Mouse (Mus musculus) small intestine, adult 2 months (tissue): ENCODE measurements around the gene Nfia. TPM values are rescaled to one million over a fixed set of nuclear protein-coding genes. Genes with fewer than 3 reads are reported as not detected.

Source experiments
- H3K27ac ChIP-seq: fragments of 200-500 bp; 2 replicates; pipeline ENCODE4 v1.5.1; 2012; ENCODE audit warnings: low read depth, low read length, control low read depth, inconsistent platforms; ENCODE audit not compliant: insufficient read depth
- H3K27me3 ChIP-seq: fragments of 200-500 bp; 2 replicates; pipeline ENCODE4 v1.6.1; 2012; ENCODE audit warnings: mild to moderate bottlenecking, moderate library complexity, low read length, inconsistent platforms; ENCODE audit not compliant: control insufficient read depth, insufficient read depth
- H3K36me3 ChIP-seq: fragments of 200-500 bp; 2 replicates; pipeline ENCODE4 v1.6.1; 2012; ENCODE audit warnings: mild to moderate bottlenecking, low read length, control low read depth, inconsistent platforms; ENCODE audit not compliant: control insufficient read depth, insufficient read depth
- H3K4me1 ChIP-seq: fragments of 200-500 bp; 2 replicates; pipeline ENCODE4 v1.6.1; 2012; ENCODE audit warnings: low read length, inconsistent platforms, mixed read lengths; ENCODE audit not compliant: control insufficient read depth, insufficient read depth, insufficient read length
- H3K4me3 ChIP-seq: fragments of 200-500 bp; 2 replicates; pipeline ENCODE4 v1.5.1; 2012; ENCODE audit warnings: low read depth, mild to moderate bottlenecking, control low read depth, inconsistent platforms, low read length, moderate library complexity
- CTCF ChIP-seq: fragments of 200-500 bp; IDR thresholded peaks from 2 replicates; pipeline ENCODE4 v1.5.1; 2012; ENCODE audit warnings: low read depth, mild to moderate bottlenecking, control low read depth, inconsistent platforms, low read length, moderate library complexity, mixed read lengths; ENCODE audit not compliant: insufficient replicate concordance, insufficient read length; ENCODE audit errors: extremely low read depth
- POLR2A ChIP-seq: fragments of 200-500 bp; IDR thresholded peaks from 2 replicates; pipeline ENCODE4 v1.6.1; 2012; ENCODE audit warnings: low read depth, mild to moderate bottlenecking, control low read depth, inconsistent platforms, low read length, moderate library complexity
- WGBS: fragments of 180-500 bp; shearing (Covaris S2); methylation state at CpG from one replicate; pipeline ENCODE4 v1.1.7; 2018; 5-methylcytosine and 5-hydroxymethylcytosine counted together
- polyA plus RNA-seq: library from polyadenylated mRNA; depleted of rRNA; stranded (reverse); fragments of >200 nt; gene quantifications from 2 replicates; pipeline ENCODE4 v1.2.3, GENCODE M21; 2012

Gene Nfia
- polyA plus RNA-seq, 1 experiment: 16.5 TPM

- H3K27me3 ChIP-seq: no peaks in the 10 kb centered on the region
- TF ChIP-seq CTCF: no peak
- TF ChIP-seq POLR2A: no peak
- WGBS: 75% methylated on average over 6 of the region's 6 CpGs
Observed at GRCm38 (mm10) chr4:97830051-97830853, 57.7 kb downstream of the Nfia start.

DNA sequence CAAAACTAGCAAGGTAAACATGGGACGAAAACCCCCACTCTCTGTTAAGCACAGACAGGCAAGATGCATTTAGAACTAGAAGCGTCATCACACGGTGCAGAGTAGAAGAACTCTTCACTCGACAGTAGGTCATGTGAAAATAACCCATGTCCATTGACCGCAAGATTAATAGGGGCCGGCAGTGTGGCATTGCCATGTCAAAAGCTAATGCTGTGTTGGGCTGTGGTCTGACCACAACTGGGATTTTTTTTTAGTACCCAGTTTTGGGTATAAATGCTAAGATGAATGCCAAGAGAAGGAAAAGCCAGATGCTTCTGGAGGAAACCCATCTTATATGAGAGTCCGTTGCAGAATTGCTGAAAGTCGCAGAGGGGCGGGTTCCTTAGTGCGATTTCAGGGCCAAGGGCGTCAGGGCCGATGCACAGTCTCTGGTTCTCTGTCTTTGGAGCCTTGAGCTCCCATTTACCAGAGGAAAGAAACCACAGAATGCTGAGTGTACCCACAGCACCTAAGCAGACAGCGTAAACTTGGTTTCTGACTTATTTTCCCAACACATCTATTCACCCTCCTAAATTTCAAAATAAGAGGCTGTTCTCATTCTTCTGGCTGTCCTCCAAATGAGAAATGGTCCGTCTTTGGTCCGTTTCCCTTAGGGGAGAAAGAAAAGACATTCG, 58.5 kb downstream of the Nfia start:
- no peak overlapping the region for H3K27ac ChIP-seq
- TF ChIP-seq CTCF: no peak
- TF ChIP-seq POLR2A: no peak

More at GRCm38 (mm10) chr4:97830051-97830853, 57.7 kb downstream of the Nfia start:
- Histone ChIP-seq H3K4me1 (no peaks in the 10 kb centered on the region), H3K4me3 (no peak overlapping the region), H3K36me3 (no peaks in the 10 kb centered on the region), H3K27ac (no peak overlapping the region)

DNA sequence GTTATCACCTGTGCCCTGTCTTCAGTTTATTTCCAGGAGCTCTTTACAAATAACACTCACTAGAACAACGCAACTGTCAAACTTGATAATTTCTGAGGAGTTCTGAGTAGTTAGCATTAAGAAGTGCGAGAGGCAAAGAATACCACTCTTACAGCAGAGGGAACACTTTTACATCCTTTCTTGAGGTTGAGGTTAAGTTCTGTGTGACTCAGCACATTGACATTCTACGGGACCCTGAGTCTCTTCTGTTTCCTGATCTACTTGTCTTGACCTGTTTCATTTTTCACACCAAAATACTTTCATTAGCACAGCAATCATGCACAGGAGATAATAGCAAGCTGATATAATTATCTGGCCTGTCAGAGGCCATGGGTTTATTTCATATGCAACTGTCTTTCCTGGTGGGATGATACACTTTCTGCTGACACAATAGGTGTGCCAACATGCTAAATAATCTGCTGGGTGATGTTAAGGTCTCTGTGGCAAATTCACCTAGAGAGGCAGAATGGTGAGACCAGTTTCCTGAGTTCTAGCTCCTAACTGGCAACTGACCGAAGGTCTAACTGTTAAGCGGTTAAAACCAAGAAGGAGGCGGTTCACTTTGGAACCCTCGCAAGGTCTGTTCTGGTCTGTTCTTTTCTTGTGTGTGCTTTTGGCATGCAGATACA, 59.2 kb downstream of the Nfia start:
- Histone ChIP-seq H3K27ac (no peak overlapping the region), H3K4me1 (no peaks in the 10 kb centered on the region), H3K4me3 (no peak overlapping the region), H3K36me3 (no peaks in the 10 kb centered on the region), H3K27me3 (no peaks in the 10 kb centered on the region)
- TF ChIP-seq POLR2A: no peak
- TF ChIP-seq CTCF: no peak
- WGBS: 85% methylated on average over 7 of the region's 7 CpGs

More for the DNA sequence above, 58.5 kb downstream of the Nfia start:
- Histone ChIP-seq H3K36me3 (no peaks in the 10 kb centered on the region), H3K27me3 (no peaks in the 10 kb centered on the region), H3K4me3 (no peak overlapping the region), H3K4me1 (no peaks in the 10 kb centered on the region)
- 83% methylated on average over 16 of the region's 16 CpGs for WGBS

GRCm38 (mm10) chr4:97832279-97832640, 59.7 kb downstream of the Nfia start:
- no peaks in the 10 kb centered on the region for H3K36me3 ChIP-seq
- H3K27ac ChIP-seq: no peak overlapping the region
- TF ChIP-seq POLR2A (no peak), CTCF (no peak)
- H3K4me1 ChIP-seq: no peaks in the 10 kb centered on the region
- H3K27me3 ChIP-seq: no peaks in the 10 kb centered on the region
- 86% methylated on average over 4 of the region's 4 CpGs for WGBS
- H3K4me3 ChIP-seq: no peak overlapping the region

DNA sequence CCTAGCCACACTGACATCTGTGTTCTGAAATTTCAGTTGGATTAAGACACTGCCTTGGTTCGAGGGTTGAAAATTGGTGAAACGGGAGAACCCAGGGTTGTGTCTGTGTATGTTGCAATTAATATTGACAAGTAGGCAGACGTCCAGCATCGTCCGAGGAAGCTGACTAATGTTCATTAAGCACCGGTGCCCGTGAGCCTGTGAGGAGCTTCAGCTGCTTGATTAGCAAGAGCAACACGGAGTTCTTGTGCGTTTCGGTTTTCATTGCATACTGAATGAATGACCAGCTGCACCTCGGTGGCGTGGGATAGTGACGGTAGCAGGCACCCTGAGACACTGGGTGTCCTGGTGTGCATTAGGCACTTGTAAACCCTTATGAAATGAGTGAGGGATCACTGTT, 64.3 kb downstream of the Nfia start:
- H3K27me3 ChIP-seq: no peaks in the 10 kb centered on the region
- no peak overlapping the region for H3K27ac ChIP-seq
- H3K36me3 ChIP-seq: no peaks in the 10 kb centered on the region
- peaks cover 14% of the 10 kb centered on the region for H3K4me1 ChIP-seq
- 68% methylated on average over 13 of the region's 13 CpGs for WGBS
- H3K4me3 ChIP-seq: no peak overlapping the region
- no peak for TF ChIP-seq CTCF
- no peak for TF ChIP-seq POLR2A

DNA sequence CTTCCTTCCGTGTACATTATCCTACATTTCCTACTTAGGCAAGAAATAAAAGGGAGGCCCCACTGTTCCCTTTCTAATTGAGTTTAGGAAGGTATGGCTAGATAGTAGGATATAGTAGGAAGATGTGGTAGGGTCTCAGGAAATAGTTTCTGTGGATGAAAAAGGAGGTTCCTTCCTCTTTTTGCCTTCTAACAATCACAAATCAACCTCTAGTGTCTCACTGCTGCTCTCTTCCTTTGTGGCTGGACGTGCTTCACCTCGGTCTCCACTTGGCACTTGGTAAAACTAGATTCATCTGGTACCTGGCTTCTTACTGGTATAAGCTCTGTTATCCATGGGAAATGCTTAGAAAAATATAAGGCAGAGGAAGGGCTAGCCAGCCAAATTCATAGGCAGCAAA, 65.2 kb downstream of the Nfia start:
- H3K27ac ChIP-seq: no peak overlapping the region
- H3K27me3 ChIP-seq: no peaks in the 10 kb centered on the region
- H3K36me3 ChIP-seq: no peaks in the 10 kb centered on the region
- H3K4me1 ChIP-seq: peaks cover 14% of the 10 kb centered on the region
- TF ChIP-seq CTCF (no peak), POLR2A (no peak)
- WGBS: 76% methylated on average over 3 of the region's 3 CpGs
- no peak overlapping the region for H3K4me3 ChIP-seq

- H3K36me3 ChIP-seq: no peaks in the 10 kb centered on the region
- TF ChIP-seq CTCF (no peak), POLR2A (no peak)
- H3K4me1 ChIP-seq: peaks cover 14% of the 10 kb centered on the region
- H3K27me3 ChIP-seq: no peaks in the 10 kb centered on the region
- H3K4me3 ChIP-seq: no peak overlapping the region
- no peak overlapping the region for H3K27ac ChIP-seq
- 30% methylated on average over 3 of the region's 3 CpGs for WGBS
Observed at GRCm38 (mm10) chr4:97838651-97839050, 66.1 kb downstream of the Nfia start.
